Mouse (Mus musculus): ENCODE results near the gene Egfr.

The Egfr gene

GRCm38 (mm10) chr11:16900653-16901416, 148.8 kb downstream of the Egfr start:
- no peak for DNase-seq

GRCm38 (mm10) chr11:16904302-16905011, 152.5 kb downstream of the Egfr start:
- peak; percentile 88 for DNase-seq

- DNase-seq, result no peak
Observed at GRCm38 (mm10) chr11:16905012-16905332, 153.0 kb downstream of the Egfr start.

GRCm38 (mm10) chr11:16906530-16906929, 154.5 kb downstream of the Egfr start:
- DNase-seq, result no peak

- DNase-seq, result no peak
Observed at GRCm38 (mm10) chr11:16907517-16908129, 155.6 kb downstream of the Egfr start.

GRCm38 (mm10) chr11:16914756-16915155, 162.8 kb downstream of the Egfr start:
- no peak for DNase-seq

- DNase-seq, result no peak
Observed at GRCm38 (mm10) chr11:16915850-16916249, 163.8 kb downstream of the Egfr start.

- DNase-seq, result no peak
Observed at GRCm38 (mm10) chr11:16917512-16917911, 165.5 kb downstream of the Egfr start.

GRCm38 (mm10) chr11:16932159-16932558, 180.2 kb downstream of the Egfr start:
- DNase-seq, result no peak

- DNase-seq, result no peak
Observed at GRCm38 (mm10) chr11:16935577-16936236, 183.7 kb downstream of the Egfr start.

GRCm38 (mm10) chr11:16941103-16941793, 189.2 kb downstream of the Egfr start:
- no peak for DNase-seq

GRCm38 (mm10) chr11:16941973-16942452, 190.0 kb downstream of the Egfr start:
- DNase-seq, result no peak

- no peak for DNase-seq
Observed at GRCm38 (mm10) chr11:16943016-16943415, 191.0 kb downstream of the Egfr start.

- DNase-seq, result no peak
Observed at GRCm38 (mm10) chr11:16948756-16949155, 196.8 kb downstream of the Egfr start.

- no peak for DNase-seq
Observed at GRCm38 (mm10) chr11:16950226-16950975, 198.4 kb downstream of the Egfr start.

GRCm38 (mm10) chr11:16950976-16951760, 199.2 kb downstream of the Egfr start, which contains the start of gene Fbxo48:
Gene Fbxo48 (plus strand): TSS chr11:16951375.
- DNase-seq, result peak; percentile 100

- DNase-seq, result no peak
Observed at GRCm38 (mm10) chr11:16951761-16952010, 199.7 kb downstream of the Egfr start.

GRCm38 (mm10) chr11:16956115-16956862, 204.3 kb downstream of the Egfr start:
- DNase-seq, result no peak

- no peak for DNase-seq
Observed at GRCm38 (mm10) chr11:16957030-16957429, 205.0 kb downstream of the Egfr start.

GRCm38 (mm10) chr11:16958520-16958919, 206.5 kb downstream of the Egfr start:
- DNase-seq, result no peak

Data from heart, adult 11 months (tissue).